Mouse (Mus musculus) heart, adult 2 months (tissue): Measurements from ENCODE around the gene Itprid2.

Experiments used
- CTCF ChIP-seq: fragments of 200-600 bp; IDR thresholded peaks from 2 replicates; pipeline ENCODE4 v1.8.1; 2022; ENCODE audit warnings: antibody characterized with exemption, mild to moderate bottlenecking, moderate library complexity
- EP300 ChIP-seq: fragments of 200-500 bp; IDR thresholded peaks from 2 replicates; pipeline ENCODE4 v1.6.1; 2011; ENCODE audit warnings: low read depth, low read length, control low read depth; ENCODE audit not compliant: insufficient read depth
- POLR2A ChIP-seq: fragments of 200-500 bp; IDR thresholded peaks from 2 replicates; pipeline ENCODE4 v1.6.1; 2011; ENCODE audit warnings: mild to moderate bottlenecking, low read depth, low read length, control low read depth; ENCODE audit not compliant: insufficient read depth

DNA sequence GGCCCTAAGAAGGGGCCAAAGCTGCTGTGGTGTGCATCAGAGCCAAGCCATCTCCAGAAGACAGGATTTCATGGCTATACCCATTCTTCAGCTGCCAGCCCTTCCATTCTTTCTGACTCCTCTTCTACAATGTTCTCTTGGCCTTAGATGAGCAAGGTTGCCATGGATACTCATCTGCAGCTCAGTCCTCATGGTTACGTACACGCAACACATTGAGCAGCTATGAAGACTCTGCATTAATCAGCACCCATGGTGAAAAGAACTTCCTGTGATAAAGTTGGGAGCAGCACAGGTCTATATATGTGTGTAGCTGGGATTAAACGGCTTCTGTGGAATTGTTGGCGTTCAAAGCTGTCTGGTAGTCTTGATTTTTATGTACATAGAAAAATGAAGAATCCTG, 48.1 kb downstream of the Itprid2 start:
- no peak for TF ChIP-seq CTCF
- no peak for TF ChIP-seq POLR2A
- no peak for TF ChIP-seq EP300
